Mouse (Mus musculus) neutrophil, adult 5-6 weeks (primary cell): ENCODE data around the gene Snx18. TPM values are rescaled to one million over a fixed set of nuclear protein-coding genes. Genes with fewer than 3 reads are reported as not detected.

Source experiments
- ATAC-seq: fragments of 151-379, 151-347 bp; 2 replicates; pipeline ENCODE4 v1.8.0; 2017; ENCODE audit warnings: mild to moderate bottlenecking, moderate TSS enrichment; ENCODE audit not compliant: insufficient number of reproducible peaks, poor library complexity, low FRiP score, severe bottlenecking; ENCODE audit errors: extremely low read depth
- total RNA-seq: library from RNA; stranded (forward); fragments of 200-1000 nt; gene quantifications from 2 replicates; pipeline ENCODE4 v1.2.3, GENCODE M21; 2017

Snx18 gene
- total RNA-seq, result 84.5 and 95.9 TPM in 2 replicates

DNA sequence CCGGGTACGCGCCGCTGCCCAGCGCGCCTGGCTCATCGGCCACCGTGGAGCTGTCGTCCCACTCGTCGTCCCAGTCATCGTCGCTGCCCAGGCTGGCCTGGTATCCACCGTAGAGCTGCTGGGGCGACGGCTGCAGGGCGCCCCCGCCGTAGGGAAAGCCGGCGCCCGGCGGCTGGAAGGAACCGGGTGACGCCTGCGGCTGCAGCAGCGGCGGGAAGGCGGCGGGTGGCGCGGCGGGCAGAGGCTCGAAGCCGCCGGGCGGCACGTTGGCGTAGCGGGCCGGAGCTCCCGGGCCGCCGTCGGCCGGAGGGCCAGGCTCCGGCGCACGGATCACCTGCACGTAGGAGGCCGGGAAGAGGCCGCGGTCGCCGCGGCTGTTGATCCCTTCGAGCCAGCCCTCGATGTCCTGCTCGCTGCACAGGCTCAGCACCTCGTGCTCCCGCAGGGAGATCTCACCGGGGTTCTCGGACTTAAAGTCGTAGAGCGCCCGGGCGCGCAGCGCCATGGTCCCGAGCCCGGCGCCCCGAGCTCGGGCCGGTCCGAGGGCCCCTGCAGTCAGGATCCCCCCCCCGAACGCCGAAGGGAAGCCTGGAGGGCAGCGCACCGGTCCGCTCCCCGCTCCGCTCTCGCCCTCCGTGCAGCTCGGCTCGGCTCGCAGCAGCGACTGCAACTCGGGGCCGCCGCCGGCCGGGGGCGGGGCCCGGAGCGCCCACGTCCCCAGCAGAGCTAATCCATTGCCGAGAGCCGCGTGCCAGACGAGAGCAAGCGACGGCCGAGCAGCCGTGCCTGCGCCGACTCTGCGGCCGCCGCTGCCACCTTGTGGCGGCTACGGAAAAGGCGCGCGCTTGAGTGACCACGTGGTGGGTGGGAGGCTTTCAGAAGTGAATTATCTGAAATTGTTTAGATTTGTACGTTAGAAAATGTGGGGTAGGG is at the start of gene Snx18:
Gene Snx18 (minus strand): TSS at position 674 of the 933 bp plus-strand sequence.
- peak; percentile 79 for ATAC-seq

GRCm38 (mm10) chr13:113663883-113664282 is 45.5 kb upstream of the Snx18 start:
- ATAC-seq, result no peak

DNA sequence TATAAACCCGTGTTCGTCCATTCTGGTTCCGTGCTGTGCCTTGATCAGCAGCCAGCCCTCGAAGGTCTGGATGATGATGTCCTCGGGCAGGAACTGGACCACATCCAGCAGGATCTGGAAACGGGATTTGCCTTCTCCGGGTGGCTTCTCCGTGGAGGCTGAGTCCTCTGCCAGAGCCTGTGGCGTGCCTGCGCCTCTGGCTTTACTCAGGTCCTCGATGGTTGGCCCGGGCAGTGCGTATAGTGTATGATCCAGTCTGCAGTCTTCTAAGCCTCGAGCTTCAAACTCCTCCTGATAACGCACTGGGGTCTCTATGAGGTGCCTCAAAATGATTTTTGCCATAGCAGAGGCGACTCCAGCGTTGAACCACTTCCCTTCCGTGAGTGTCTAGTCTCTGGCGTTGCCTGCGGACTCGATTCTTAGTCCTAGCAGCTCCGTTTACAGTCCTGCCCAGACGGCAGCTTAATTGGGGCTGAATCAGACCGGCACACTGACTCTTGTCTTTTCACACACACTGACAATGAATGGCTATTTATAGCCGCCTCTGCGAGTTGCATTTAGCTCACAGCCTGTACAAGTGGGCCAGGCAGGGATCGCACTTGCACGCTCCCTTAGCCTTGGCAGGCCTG is 44.9 kb upstream of the Snx18 start, which contains the start of gene Hspb3:
Gene Hspb3 (minus strand): TSS at position 526 of the 629 bp plus-strand sequence.
- ATAC-seq, result no peak

DNA sequence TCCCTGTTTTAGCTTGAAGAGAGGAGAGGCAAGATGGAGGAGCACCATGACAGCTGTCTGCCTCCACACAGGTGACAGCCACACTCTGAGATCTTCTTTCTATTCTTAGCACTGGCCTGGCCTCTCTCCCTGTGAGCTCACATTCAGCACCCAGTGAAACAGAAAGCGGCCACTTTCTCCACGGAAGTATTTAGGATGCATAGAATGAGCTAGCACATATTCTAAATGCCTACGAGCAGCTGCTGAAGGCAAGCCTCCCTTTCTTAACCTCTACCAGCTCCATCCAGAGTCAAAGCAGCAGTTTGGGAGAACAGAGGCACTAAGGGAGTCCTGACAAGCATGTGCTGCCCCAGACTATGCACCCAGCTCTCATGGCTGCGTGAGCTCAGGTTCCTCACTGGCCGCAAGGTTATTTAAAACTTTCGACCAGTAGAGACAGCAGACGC is 43.5 kb upstream of the Snx18 start:
- no peak for ATAC-seq

GRCm38 (mm10) chr13:113660576-113661310 is 42.4 kb upstream of the Snx18 start:
- no peak for ATAC-seq

- no peak for ATAC-seq
These were observed 38.8 kb upstream of the Snx18 start for GRCm38 (mm10) chr13:113657204-113657603.

- no peak for ATAC-seq
These were observed 38.3 kb upstream of the Snx18 start for GRCm38 (mm10) chr13:113656639-113657038.

DNA sequence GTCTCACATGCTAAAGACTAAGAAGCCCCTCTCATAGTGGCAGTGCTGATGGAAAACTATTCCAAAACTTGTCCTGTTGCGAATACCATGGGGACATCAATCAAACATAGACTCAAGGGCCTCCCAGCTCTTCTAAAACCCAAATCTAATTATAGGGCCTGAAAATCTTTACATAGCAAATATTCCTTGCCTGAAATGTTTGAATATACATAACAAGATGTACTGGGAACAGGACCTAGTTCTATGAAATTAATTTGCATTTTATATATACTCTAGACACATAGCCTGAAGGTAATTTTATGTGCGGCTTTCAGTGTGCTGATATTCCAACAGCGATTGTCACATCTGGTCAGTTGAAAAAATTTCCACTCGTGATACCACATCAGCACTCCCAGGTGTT is 37.1 kb upstream of the Snx18 start:
- no peak for ATAC-seq

DNA sequence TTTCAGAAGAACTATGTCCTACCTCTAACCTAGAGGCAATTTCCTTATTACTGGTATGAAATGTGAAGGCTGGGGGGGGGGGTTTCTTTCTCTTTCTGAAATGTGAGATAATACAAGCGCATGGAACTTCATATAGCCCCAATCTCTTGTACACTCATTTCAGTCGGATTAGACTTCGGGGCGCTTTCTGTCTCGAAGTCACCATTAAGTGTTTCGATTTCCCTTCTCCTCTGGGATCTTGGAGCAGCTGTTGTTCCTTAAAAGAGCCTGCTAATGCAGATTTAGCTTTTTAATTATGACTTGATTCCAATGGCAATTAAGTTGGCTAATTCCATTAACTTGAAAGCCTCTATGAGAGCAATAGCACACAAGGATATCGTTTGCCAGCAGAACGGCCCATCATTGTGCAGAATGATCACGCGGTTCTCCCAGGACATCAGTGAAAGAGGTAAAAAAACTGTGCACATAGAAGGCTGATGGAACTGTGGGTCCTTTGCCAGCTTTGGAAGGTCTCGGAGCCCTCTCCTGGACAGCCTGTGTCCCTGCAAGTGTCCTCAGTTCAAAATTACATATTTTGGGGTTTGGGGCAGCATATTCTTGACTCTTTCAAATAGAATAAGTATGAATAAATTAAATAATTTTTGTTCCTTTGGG is 22.7 kb upstream of the Snx18 start:
- ATAC-seq, result no peak

DNA sequence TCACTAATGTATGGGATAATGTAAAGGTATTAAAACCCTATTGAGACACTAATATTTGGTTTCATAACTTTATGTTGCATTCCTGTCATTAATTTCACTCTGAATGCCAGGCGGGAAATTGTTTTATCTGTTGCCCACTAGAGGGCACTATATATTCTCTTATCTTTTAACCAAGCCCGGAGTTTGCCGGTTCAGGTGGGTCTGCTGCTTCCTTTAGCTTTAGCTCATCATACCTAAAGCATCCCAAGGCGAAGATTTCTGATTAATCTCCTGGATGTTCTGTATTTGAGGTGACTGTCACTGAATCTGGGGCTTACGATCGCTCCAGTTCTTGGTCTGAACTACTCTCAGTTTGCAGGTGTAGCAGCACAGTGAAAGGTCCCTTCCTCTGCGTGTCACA is 20.6 kb upstream of the Snx18 start:
- ATAC-seq, result peak; percentile 55; the same call in 1 of the 2 replicates

GRCm38 (mm10) chr13:113635799-113636222 is 17.4 kb upstream of the Snx18 start:
- peak; percentile 57 for ATAC-seq

GRCm38 (mm10) chr13:113634732-113635481 is 16.5 kb upstream of the Snx18 start:
- no peak for ATAC-seq

DNA sequence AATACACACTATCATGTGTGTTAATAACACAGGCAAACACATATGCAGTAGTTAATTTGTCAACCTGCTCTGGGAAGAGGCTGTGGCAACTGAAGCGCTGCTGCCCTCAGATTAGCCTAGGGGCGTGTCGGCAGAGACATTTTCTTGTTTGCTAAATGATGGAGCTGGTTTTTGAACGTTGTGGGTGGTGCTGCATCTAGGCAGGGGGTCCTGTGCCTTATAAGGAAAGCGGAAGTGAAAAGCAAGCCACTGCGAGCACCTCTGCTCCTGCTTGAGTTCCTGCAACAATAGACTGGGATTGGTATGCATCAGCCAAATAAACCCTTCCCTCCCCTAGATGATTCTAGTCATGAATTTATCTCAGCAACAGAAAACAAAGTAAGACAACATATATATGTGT is 14.1 kb upstream of the Snx18 start:
- no peak for ATAC-seq

- no peak for ATAC-seq
These were observed 9.2 kb upstream of the Snx18 start for GRCm38 (mm10) chr13:113627601-113628000.

DNA sequence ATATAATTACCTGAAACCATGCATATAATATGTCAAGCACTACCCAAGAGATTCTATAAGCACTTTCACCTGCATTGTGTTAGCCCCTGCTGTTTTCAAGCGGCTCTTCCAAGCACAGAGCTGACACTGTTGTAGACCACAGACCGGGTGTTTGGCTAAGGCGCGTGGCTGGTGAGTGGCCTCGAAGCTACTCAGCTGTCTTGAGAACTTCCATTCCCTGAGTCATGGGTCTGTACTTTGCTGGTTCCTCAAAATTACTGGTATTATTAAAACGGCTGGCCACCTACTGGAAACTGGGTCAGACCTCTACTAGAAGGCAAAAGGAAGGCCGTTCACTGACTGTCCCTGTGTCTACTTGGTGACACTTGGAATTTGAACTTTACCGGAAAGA is 4.5 kb upstream of the Snx18 start:
- ATAC-seq, result no peak

GRCm38 (mm10) chr13:113622122-113622864 is 3.9 kb upstream of the Snx18 start:
- no peak for ATAC-seq

DNA sequence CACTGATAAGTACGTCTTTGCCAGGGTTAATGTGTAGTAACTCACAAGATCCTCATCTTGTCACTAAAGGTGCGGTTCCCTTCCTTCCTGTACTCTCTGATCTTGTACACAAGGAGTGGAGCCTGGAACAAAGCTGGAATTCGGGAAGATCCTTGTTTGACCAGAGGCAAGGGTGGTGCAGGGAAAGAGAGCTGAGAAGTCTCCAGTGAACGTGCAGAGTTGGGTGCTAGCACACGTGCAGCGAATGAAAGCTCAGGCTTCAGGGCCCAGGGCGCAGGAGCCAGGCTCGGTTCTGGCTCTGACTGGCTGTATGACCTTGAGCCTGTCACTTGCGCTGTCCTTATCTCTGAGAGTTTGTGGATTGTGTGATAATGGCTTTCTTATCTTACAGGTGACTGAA is 639 bp upstream of the Snx18 start:
- ATAC-seq, result no peak
